Mouse (Mus musculus) hindbrain, embryonic 14.5 days (tissue): ENCODE measurements around the gene Slc3a1. TPM values are rescaled to one million over a fixed set of nuclear protein-coding genes. Genes with fewer than 3 reads are reported as not detected.

Experiments used
- ATAC-seq: fragments of 200-750 bp; cut with Nextera tagmentation; 2 replicates; pipeline ENCODE4 v1.8.0; 2017; ENCODE audit warnings: moderate number of reproducible peaks, mild to moderate bottlenecking, moderate TSS enrichment, moderate library complexity; ENCODE audit not compliant: low FRiP score
- DNase-seq: peaks from one replicate; pipeline ENCODE4 v3.0.0-alpha.2; 2015; ENCODE audit warnings: low spot score
- H3K27ac ChIP-seq: fragments of 300-500 bp; sonication (generic); 2 replicates; pipeline ENCODE4 v1.5.1; 2014; ENCODE audit warnings: mild to moderate bottlenecking, moderate library complexity
- H3K27me3 ChIP-seq: fragments of 300-500 bp; sonication (generic); 2 replicates; pipeline ENCODE4 v1.6.1; 2014; ENCODE audit warnings: mild to moderate bottlenecking, low read length, mixed read lengths; ENCODE audit not compliant: control insufficient read depth, insufficient read depth
- H3K36me3 ChIP-seq: fragments of 300-500 bp; sonication (generic); replicated peaks from 2 replicates; pipeline ENCODE4 v1.6.1; 2014; ENCODE audit not compliant: control insufficient read depth, insufficient read depth
- H3K4me1 ChIP-seq: fragments of 300-500 bp; sonication (generic); replicated peaks from 2 replicates; pipeline ENCODE4 v1.6.1; 2014; ENCODE audit warnings: antibody characterized with exemption, low read length, mixed read lengths; ENCODE audit not compliant: control insufficient read depth, insufficient read depth
- H3K4me2 ChIP-seq: fragments of 300-500 bp; sonication (generic); replicated peaks from 2 replicates; pipeline ENCODE4 v1.6.1; 2014; ENCODE audit warnings: mild to moderate bottlenecking, moderate library complexity
- H3K4me3 ChIP-seq: fragments of 300-500 bp; sonication (generic); replicated peaks from 2 replicates; pipeline ENCODE4 v1.5.1; 2014; ENCODE audit warnings: mild to moderate bottlenecking, low read length
- H3K9ac ChIP-seq: fragments of 300-500 bp; sonication (generic); 2 replicates; pipeline ENCODE4 v1.6.1; 2014
- H3K9me3 ChIP-seq: fragments of 300-500 bp; sonication (generic); 2 replicates; pipeline ENCODE4 v1.6.1; 2016; ENCODE audit warnings: low read length; ENCODE audit not compliant: control insufficient read depth
- WGBS: fragments of 180-500 bp; shearing (Covaris S2); extraction: QIAGEN DNeasy Blood & Tissue Kit; methylation state at CpG from one replicate; pipeline ENCODE4 v1.1.7; 2014; 5-methylcytosine and 5-hydroxymethylcytosine counted together
- polyA plus RNA-seq: library from polyadenylated mRNA; unstranded; fragments of >200 nt; fragmentation: Nextera tagmentation; extraction: Ambion mirVana; gene quantifications from 2 replicates; pipeline ENCODE4 v1.2.1, GENCODE M21; 2014

Gene Slc3a1
- polyA plus RNA-seq, 1 experiment from 2014 or later = 0.25 TPM

- Histone ChIP-seq H3K4me1 (no peaks in the 10 kb centered on the region), H3K36me3 (no peaks in the 10 kb centered on the region), H3K27me3 (no peaks in the 10 kb centered on the region), H3K9me3 (no peaks in the 10 kb centered on the region), H3K9ac (no peak overlapping the region), H3K4me2 (no peak overlapping the region), H3K27ac (no peak overlapping the region), H3K4me3 (no peak overlapping the region)
- DNase-seq (no peak), ATAC-seq (no peak)
- 88% methylated on average over 8 of the region's 8 CpGs for WGBS
These were observed 85.3 kb downstream of the Slc3a1 start for GRCm38 (mm10) chr17:85113441-85113840.

Other genes starting within 250 kb of the Slc3a1 start
- gene Lrpprc, start 237.6 kb upstream of the Slc3a1 start, polyA plus RNA-seq = 50.7 and 51.1 TPM in 2 replicates
- 85.9 and 91.6 TPM in 2 replicates for gene Ppm1b, start 71.6 kb upstream of the Slc3a1 start, polyA plus RNA-seq
- gene Prepl, start 61.9 kb downstream of the Slc3a1 start, polyA plus RNA-seq = 161 and 200 TPM in 2 replicates
- 20.4 and 23.6 TPM in 2 replicates for gene Camkmt, start 62.2 kb downstream of the Slc3a1 start, polyA plus RNA-seq